Mouse (Mus musculus): ENCODE results near the gene Il27.

Gene Il27

GRCm38 (mm10) chr7:126621452-126622359 lies 27.0 kb upstream of the Il27 start:
- no peaks in the 10 kb centered on the region for H3K36me3 ChIP-seq (ENCODE audit: control insufficient read depth, insufficient read depth, low read length, poor library complexity, severe bottlenecking)
- DNase-seq (ENCODE audit: low read depth, low spot score) = no peak
- no peaks in the 10 kb centered on the region for H3K27me3 ChIP-seq (ENCODE audit: control insufficient read depth, insufficient read depth, low read length, poor library complexity, severe bottlenecking)

- Histone ChIP-seq H3K27me3 (ENCODE audit: control insufficient read depth, insufficient read depth, low read length, poor library complexity, severe bottlenecking) (no peaks in the 10 kb centered on the region), H3K36me3 (ENCODE audit: control insufficient read depth, insufficient read depth, low read length, poor library complexity, severe bottlenecking) (no peaks in the 10 kb centered on the region)
- DNase-seq (ENCODE audit: low read depth, low spot score) = peak; percentile 56
These were observed 25.0 kb upstream of the Il27 start for GRCm38 (mm10) chr7:126619559-126620275.

GRCm38 (mm10) chr7:126616707-126617106 lies 22.0 kb upstream of the Il27 start:
- H3K27me3 ChIP-seq (ENCODE audit: control insufficient read depth, insufficient read depth, low read length, poor library complexity, severe bottlenecking) = no peaks in the 10 kb centered on the region
- no peaks in the 10 kb centered on the region for H3K36me3 ChIP-seq (ENCODE audit: control insufficient read depth, insufficient read depth, low read length, poor library complexity, severe bottlenecking)
- no peak for DNase-seq (ENCODE audit: low read depth, low spot score)

GRCm38 (mm10) chr7:126612736-126613135 lies 18.0 kb upstream of the Il27 start:
- H3K36me3 ChIP-seq (ENCODE audit: control insufficient read depth, insufficient read depth, low read length, poor library complexity, severe bottlenecking) = no peaks in the 10 kb centered on the region
- DNase-seq (ENCODE audit: low read depth, low spot score) = no peak
- no peaks in the 10 kb centered on the region for H3K27me3 ChIP-seq (ENCODE audit: control insufficient read depth, insufficient read depth, low read length, poor library complexity, severe bottlenecking)

GRCm38 (mm10) chr7:126607796-126608195 lies 13.1 kb upstream of the Il27 start:
- no peaks in the 10 kb centered on the region for H3K27me3 ChIP-seq (ENCODE audit: control insufficient read depth, insufficient read depth, low read length, poor library complexity, severe bottlenecking)
- no peak for DNase-seq (ENCODE audit: low read depth, low spot score)
- H3K36me3 ChIP-seq (ENCODE audit: control insufficient read depth, insufficient read depth, low read length, poor library complexity, severe bottlenecking) = no peaks in the 10 kb centered on the region

- no peaks in the 10 kb centered on the region for H3K36me3 ChIP-seq (ENCODE audit: control insufficient read depth, insufficient read depth, low read length, poor library complexity, severe bottlenecking)
- H3K27me3 ChIP-seq (ENCODE audit: control insufficient read depth, insufficient read depth, low read length, poor library complexity, severe bottlenecking) = no peaks in the 10 kb centered on the region
- DNase-seq (ENCODE audit: low read depth, low spot score) = no peak
These were observed 12.3 kb upstream of the Il27 start for GRCm38 (mm10) chr7:126607064-126607463.

- Histone ChIP-seq H3K36me3 (ENCODE audit: control insufficient read depth, insufficient read depth, low read length, poor library complexity, severe bottlenecking) (no peaks in the 10 kb centered on the region), H3K27me3 (ENCODE audit: control insufficient read depth, insufficient read depth, low read length, poor library complexity, severe bottlenecking) (no peaks in the 10 kb centered on the region)
- no peak for DNase-seq (ENCODE audit: low read depth, low spot score)
These were observed 11.9 kb upstream of the Il27 start for GRCm38 (mm10) chr7:126606611-126607010.

GRCm38 (mm10) chr7:126602650-126603049 lies 7.9 kb upstream of the Il27 start:
- DNase-seq (ENCODE audit: low read depth, low spot score) = no peak
- no peaks in the 10 kb centered on the region for H3K27me3 ChIP-seq (ENCODE audit: control insufficient read depth, insufficient read depth, low read length, poor library complexity, severe bottlenecking)
- H3K36me3 ChIP-seq (ENCODE audit: control insufficient read depth, insufficient read depth, low read length, poor library complexity, severe bottlenecking) = no peaks in the 10 kb centered on the region

GRCm38 (mm10) chr7:126601896-126602295 lies 7.2 kb upstream of the Il27 start:
- DNase-seq (ENCODE audit: low read depth, low spot score) = no peak
- Histone ChIP-seq H3K36me3 (ENCODE audit: control insufficient read depth, insufficient read depth, low read length, poor library complexity, severe bottlenecking) (no peaks in the 10 kb centered on the region), H3K27me3 (ENCODE audit: control insufficient read depth, insufficient read depth, low read length, poor library complexity, severe bottlenecking) (no peaks in the 10 kb centered on the region)

GRCm38 (mm10) chr7:126598919-126599318 lies 4.2 kb upstream of the Il27 start:
- no peaks in the 10 kb centered on the region for H3K27me3 ChIP-seq (ENCODE audit: control insufficient read depth, insufficient read depth, low read length, poor library complexity, severe bottlenecking)
- H3K36me3 ChIP-seq (ENCODE audit: control insufficient read depth, insufficient read depth, low read length, poor library complexity, severe bottlenecking) = no peaks in the 10 kb centered on the region
- DNase-seq (ENCODE audit: low read depth, low spot score) = no peak

- H3K36me3 ChIP-seq (ENCODE audit: control insufficient read depth, insufficient read depth, low read length, poor library complexity, severe bottlenecking) = no peaks in the 10 kb centered on the region
- no peaks in the 10 kb centered on the region for H3K27me3 ChIP-seq (ENCODE audit: control insufficient read depth, insufficient read depth, low read length, poor library complexity, severe bottlenecking)
- no peak for DNase-seq (ENCODE audit: low read depth, low spot score)
These were observed 1.7 kb upstream of the Il27 start for GRCm38 (mm10) chr7:126596414-126596813.

- H3K27me3 ChIP-seq (ENCODE audit: control insufficient read depth, insufficient read depth, low read length, poor library complexity, severe bottlenecking) = no peaks in the 10 kb centered on the region
- DNase-seq (ENCODE audit: low read depth, low spot score) = no peak
- no peaks in the 10 kb centered on the region for H3K36me3 ChIP-seq (ENCODE audit: control insufficient read depth, insufficient read depth, low read length, poor library complexity, severe bottlenecking)
These were observed 1.1 kb upstream of the Il27 start for GRCm38 (mm10) chr7:126595890-126596289.

GRCm38 (mm10) chr7:126587779-126588178 lies 7.0 kb downstream of the Il27 start:
- H3K36me3 ChIP-seq (ENCODE audit: control insufficient read depth, insufficient read depth, low read length, poor library complexity, severe bottlenecking) = no peaks in the 10 kb centered on the region
- no peaks in the 10 kb centered on the region for H3K27me3 ChIP-seq (ENCODE audit: control insufficient read depth, insufficient read depth, low read length, poor library complexity, severe bottlenecking)
- DNase-seq (ENCODE audit: low read depth, low spot score) = no peak

GRCm38 (mm10) chr7:126586839-126587238 lies 7.9 kb downstream of the Il27 start:
- no peaks in the 10 kb centered on the region for H3K27me3 ChIP-seq (ENCODE audit: control insufficient read depth, insufficient read depth, low read length, poor library complexity, severe bottlenecking)
- no peaks in the 10 kb centered on the region for H3K36me3 ChIP-seq (ENCODE audit: control insufficient read depth, insufficient read depth, low read length, poor library complexity, severe bottlenecking)
- no peak for DNase-seq (ENCODE audit: low read depth, low spot score)

GRCm38 (mm10) chr7:126585717-126586116 lies 9.0 kb downstream of the Il27 start, which contains the start of gene Cln3:
Gene Cln3 (minus strand): TSS chr7:126585817.
- H3K27me3 ChIP-seq (ENCODE audit: control insufficient read depth, insufficient read depth, low read length, poor library complexity, severe bottlenecking) = no peaks in the 10 kb centered on the region
- peaks cover 3% of the 10 kb centered on the region; the same call in 1 of the 2 replicates for H3K36me3 ChIP-seq (ENCODE audit: control insufficient read depth, insufficient read depth, low read length, poor library complexity, severe bottlenecking)
- DNase-seq (ENCODE audit: low read depth, low spot score) = no peak

All from splenic B cell, adult 2 months (primary cell).